Mouse (Mus musculus) stomach, embryonic 14.5 days (tissue): ENCODE measurements at regions not wholly inside any gene's neighbourhood (a gene's known extent, or its start where the extent isn't known, plus 50 kb on each side); places are given as distances from the start of the nearest gene placed in this dataset.

Experiments
- ATAC-seq: fragments of 200-750 bp; cut with Nextera tagmentation; 2 replicates; pipeline ENCODE4 v1.8.0; 2017; ENCODE audit warnings: low read depth, moderate TSS enrichment; ENCODE audit not compliant: insufficient number of reproducible peaks, insufficient read depth, low FRiP score
- H3K27ac ChIP-seq: fragments of 300-500 bp; sonication (generic); 2 replicates; pipeline ENCODE4 v1.5.1; 2014; ENCODE audit warnings: mild to moderate bottlenecking, low read length, moderate library complexity, mixed read lengths
- H3K27me3 ChIP-seq: fragments of 300-500 bp; sonication (generic); 2 replicates; pipeline ENCODE4 v1.6.1; 2014; ENCODE audit warnings: low read length, control low read depth, mixed read lengths; ENCODE audit not compliant: control insufficient read depth, insufficient read depth
- H3K36me3 ChIP-seq: fragments of 300-500 bp; sonication (generic); 2 replicates; pipeline ENCODE4 v1.6.1; 2014; ENCODE audit warnings: mild to moderate bottlenecking, control low read depth, low read length, moderate library complexity, mixed read lengths; ENCODE audit not compliant: control insufficient read depth, insufficient read depth
- H3K4me1 ChIP-seq: fragments of 300-500 bp; sonication (generic); 2 replicates; pipeline ENCODE4 v1.6.1; 2014; ENCODE audit warnings: low read length, control low read depth, mixed read lengths; ENCODE audit not compliant: control insufficient read depth, insufficient read depth
- H3K4me2 ChIP-seq: fragments of 300-500 bp; sonication (generic); replicated peaks from 2 replicates; pipeline ENCODE4 v1.6.1; 2014; ENCODE audit warnings: low read depth, low read length, control low read depth
- H3K4me3 ChIP-seq: fragments of 300-500 bp; sonication (generic); 2 replicates; pipeline ENCODE4 v1.5.1; 2014; ENCODE audit warnings: low read depth, low read length, control low read depth
- H3K9ac ChIP-seq: fragments of 300-500 bp; sonication (generic); replicated peaks from 2 replicates; pipeline ENCODE4 v1.6.1; 2014; ENCODE audit warnings: low read depth, mild to moderate bottlenecking, control low read depth, low read length, moderate library complexity, mixed read lengths
- H3K9me3 ChIP-seq: fragments of 300-500 bp; sonication (generic); 2 replicates; pipeline ENCODE4 v1.6.1; 2016; ENCODE audit warnings: low read depth, low read length, control low read depth; ENCODE audit not compliant: control insufficient read depth
- WGBS: fragments of 180-500 bp; shearing (Covaris S2); extraction: QIAGEN DNeasy Blood & Tissue Kit; methylation state at CpG from one replicate; pipeline ENCODE4 v1.1.7; 2014; 5-methylcytosine and 5-hydroxymethylcytosine counted together

DNA sequence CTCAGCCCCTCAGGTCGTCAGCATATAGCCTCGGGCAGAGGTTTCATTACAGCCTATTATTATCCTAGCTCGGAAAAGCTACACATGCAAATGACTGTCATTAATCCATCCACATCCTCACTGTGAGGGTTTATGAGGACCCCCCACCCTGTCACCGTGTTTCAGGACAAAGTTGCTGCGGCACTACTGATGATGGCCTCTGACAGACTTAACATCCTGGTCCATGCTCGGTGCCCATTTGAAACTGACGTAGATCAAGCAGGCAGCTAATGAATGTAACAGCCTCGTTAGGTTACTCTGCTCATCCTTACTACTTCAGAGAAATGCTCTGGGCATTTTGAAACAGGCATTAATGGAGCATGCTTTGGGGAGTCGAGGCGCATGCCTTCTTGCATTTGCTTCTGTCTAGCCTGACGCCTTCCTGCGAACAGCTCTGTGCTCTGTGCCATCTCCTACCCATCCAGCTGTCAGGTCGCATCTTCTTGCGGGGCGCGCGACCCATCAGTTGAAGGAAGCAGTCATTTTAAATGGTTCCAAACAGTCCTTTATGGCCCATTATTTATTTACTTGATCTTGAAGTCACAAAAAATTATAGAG lies 82.3 kb upstream of the Nr5a2 start:
- no peak for ATAC-seq
- H3K36me3 ChIP-seq = no peaks in the 10 kb centered on the region

GRCm38 (mm10) chr1:137040898-137041297 lies 80.7 kb upstream of the Nr5a2 start:
- 44% methylated on average over 8 of the region's 8 CpGs for WGBS

More for the DNA sequence above, 82.3 kb upstream of the Nr5a2 start:
- Histone ChIP-seq H3K4me1 (no peaks in the 10 kb centered on the region), H3K4me3 (no peak overlapping the region), H3K27ac (no peak overlapping the region), H3K9me3 (no peaks in the 10 kb centered on the region), H3K9ac (no peak overlapping the region), H3K27me3 (no peaks in the 10 kb centered on the region), H3K4me2 (no peak overlapping the region)
- 88% methylated on average over 17 of the region's 17 CpGs for WGBS

DNA sequence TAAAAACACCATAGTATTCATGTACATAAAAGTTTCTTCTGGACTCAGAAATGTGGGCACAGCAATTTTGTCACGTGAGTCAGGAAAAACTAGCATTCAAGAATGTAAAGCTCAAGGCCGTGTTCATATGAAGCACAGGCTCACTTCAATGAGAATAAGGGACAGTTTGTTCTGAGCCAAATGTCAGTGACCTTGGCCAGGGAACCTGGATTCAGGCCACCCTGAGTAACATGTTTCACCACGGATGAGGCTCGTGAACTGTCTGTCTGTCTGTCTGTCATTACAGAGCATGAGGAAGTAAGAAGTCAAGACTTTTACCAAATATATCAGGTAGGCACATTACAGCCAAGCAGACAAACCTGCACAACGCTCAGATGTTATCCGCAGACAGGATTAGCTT lies 74.3 kb upstream of the Nr5a2 start:
- H3K4me3 ChIP-seq = no peak overlapping the region
- WGBS = 84% methylated on average over 6 of the region's 6 CpGs

More at GRCm38 (mm10) chr1:137040898-137041297, 80.7 kb upstream of the Nr5a2 start:
- Histone ChIP-seq H3K9ac (no peak overlapping the region), H3K9me3 (no peaks in the 10 kb centered on the region), H3K4me1 (no peaks in the 10 kb centered on the region), H3K4me2 (no peak overlapping the region), H3K4me3 (no peak overlapping the region), H3K27ac (no peak overlapping the region), H3K36me3 (no peaks in the 10 kb centered on the region), H3K27me3 (no peaks in the 10 kb centered on the region)
- 0 out of 2 replicates have a peak, but pooled peaks have one; percentile 33 for ATAC-seq

DNA sequence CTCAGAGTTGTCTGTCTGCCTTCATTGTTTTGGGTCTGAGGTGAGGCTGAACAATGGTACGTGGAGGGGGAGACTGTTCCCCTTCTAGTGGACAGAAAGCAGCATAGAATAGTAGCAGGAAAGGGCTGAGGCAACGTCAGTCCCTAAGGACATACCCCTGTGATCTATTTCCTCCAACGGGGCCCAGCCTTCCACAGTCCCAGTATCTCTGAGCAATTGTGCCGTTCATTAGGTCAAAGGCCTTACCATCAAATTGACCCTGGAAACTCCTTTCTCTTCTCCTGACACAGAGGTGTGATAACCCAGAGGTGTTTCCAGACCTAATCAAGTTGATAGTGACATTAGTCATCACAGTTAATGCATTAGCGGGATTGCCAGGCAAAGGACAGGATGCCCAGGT lies 73.4 kb upstream of the Nr5a2 start:
- H3K4me2 ChIP-seq = no peak overlapping the region
- no peak overlapping the region for H3K4me3 ChIP-seq
- no peaks in the 10 kb centered on the region for H3K36me3 ChIP-seq
- ATAC-seq = no peak
- H3K9ac ChIP-seq = no peak overlapping the region
- 58% methylated on average over 5 of the region's 5 CpGs for WGBS
- H3K9me3 ChIP-seq = no peaks in the 10 kb centered on the region
- no peaks in the 10 kb centered on the region for H3K27me3 ChIP-seq
- H3K4me1 ChIP-seq = no peaks in the 10 kb centered on the region
- no peak overlapping the region for H3K27ac ChIP-seq

More for the DNA sequence above, 74.3 kb upstream of the Nr5a2 start:
- no peak overlapping the region for H3K9ac ChIP-seq
- no peaks in the 10 kb centered on the region for H3K4me1 ChIP-seq
- H3K9me3 ChIP-seq = no peaks in the 10 kb centered on the region
- H3K36me3 ChIP-seq = no peaks in the 10 kb centered on the region
- no peaks in the 10 kb centered on the region for H3K27me3 ChIP-seq
- no peak overlapping the region for H3K4me2 ChIP-seq
- no peak overlapping the region for H3K27ac ChIP-seq
- no peak for ATAC-seq

DNA sequence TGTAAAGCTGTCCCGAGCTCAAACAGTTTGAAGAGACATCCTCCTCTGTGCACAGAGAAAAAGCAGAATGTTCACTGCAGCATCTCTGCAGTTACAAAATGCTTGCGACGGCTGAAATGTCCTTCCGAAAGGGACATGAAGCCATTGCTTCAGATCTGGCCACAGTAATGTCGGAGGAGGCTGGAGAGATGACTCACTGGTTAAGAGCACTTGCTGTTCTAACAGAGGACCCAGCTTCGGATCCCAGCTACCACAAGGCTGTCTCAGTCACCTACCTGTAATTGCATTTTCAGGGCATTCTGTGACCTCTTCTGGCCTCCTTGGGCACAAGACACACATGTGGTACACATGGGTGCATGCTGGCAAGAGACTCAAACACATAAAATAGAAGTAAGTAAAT lies 63.5 kb upstream of the Nr5a2 start:
- H3K36me3 ChIP-seq = no peaks in the 10 kb centered on the region
- ATAC-seq = no peak
- no peaks in the 10 kb centered on the region for H3K9me3 ChIP-seq
- H3K4me1 ChIP-seq = no peaks in the 10 kb centered on the region
- WGBS = 87% methylated on average over 6 of the region's 6 CpGs
- no peak overlapping the region for H3K27ac ChIP-seq
- H3K27me3 ChIP-seq = no peaks in the 10 kb centered on the region
- no peak overlapping the region for H3K4me3 ChIP-seq
- H3K4me2 ChIP-seq = no peak overlapping the region
- no peak overlapping the region for H3K9ac ChIP-seq

- H3K4me3 ChIP-seq = no peak overlapping the region
- H3K36me3 ChIP-seq = no peaks in the 10 kb centered on the region
- no peak for ATAC-seq
- H3K27me3 ChIP-seq = no peaks in the 10 kb centered on the region
- no peak overlapping the region for H3K27ac ChIP-seq
- H3K4me2 ChIP-seq = no peak overlapping the region
- H3K9ac ChIP-seq = no peak overlapping the region
- 80% methylated on average over 1 of the region's 1 CpGs for WGBS
- H3K9me3 ChIP-seq = no peaks in the 10 kb centered on the region
- H3K4me1 ChIP-seq = no peaks in the 10 kb centered on the region
Observed at GRCm38 (mm10) chr1:137020528-137020927, 60.3 kb upstream of the Nr5a2 start.

DNA sequence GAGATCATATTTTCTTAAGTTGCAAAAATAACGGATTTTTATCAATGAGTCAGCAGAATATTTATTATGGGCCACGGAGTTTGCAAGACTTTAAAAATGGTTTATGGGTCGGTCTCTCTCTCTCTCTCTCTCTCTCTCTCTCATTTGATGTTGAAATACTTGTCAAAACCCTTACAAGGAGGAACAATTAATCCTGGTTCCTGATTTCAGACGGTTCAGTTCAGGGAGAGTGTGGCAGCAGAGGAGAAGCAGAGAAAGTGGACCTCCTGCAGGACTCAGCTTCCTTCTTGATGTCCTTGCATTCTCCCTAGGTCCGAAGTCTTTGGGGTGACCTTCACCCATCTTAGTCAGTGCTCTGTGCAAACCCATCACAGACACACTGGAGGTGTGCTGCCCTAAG lies 57.4 kb upstream of the Nr5a2 start:
- no peaks in the 10 kb centered on the region for H3K4me1 ChIP-seq
- H3K9ac ChIP-seq = no peak overlapping the region
- H3K4me3 ChIP-seq = no peak overlapping the region
- ATAC-seq = no peak
- 73% methylated on average over 5 of the region's 5 CpGs for WGBS
- H3K4me2 ChIP-seq = no peak overlapping the region
- H3K9me3 ChIP-seq = no peaks in the 10 kb centered on the region
- no peaks in the 10 kb centered on the region for H3K27me3 ChIP-seq
- H3K27ac ChIP-seq = no peak overlapping the region
- no peaks in the 10 kb centered on the region for H3K36me3 ChIP-seq

DNA sequence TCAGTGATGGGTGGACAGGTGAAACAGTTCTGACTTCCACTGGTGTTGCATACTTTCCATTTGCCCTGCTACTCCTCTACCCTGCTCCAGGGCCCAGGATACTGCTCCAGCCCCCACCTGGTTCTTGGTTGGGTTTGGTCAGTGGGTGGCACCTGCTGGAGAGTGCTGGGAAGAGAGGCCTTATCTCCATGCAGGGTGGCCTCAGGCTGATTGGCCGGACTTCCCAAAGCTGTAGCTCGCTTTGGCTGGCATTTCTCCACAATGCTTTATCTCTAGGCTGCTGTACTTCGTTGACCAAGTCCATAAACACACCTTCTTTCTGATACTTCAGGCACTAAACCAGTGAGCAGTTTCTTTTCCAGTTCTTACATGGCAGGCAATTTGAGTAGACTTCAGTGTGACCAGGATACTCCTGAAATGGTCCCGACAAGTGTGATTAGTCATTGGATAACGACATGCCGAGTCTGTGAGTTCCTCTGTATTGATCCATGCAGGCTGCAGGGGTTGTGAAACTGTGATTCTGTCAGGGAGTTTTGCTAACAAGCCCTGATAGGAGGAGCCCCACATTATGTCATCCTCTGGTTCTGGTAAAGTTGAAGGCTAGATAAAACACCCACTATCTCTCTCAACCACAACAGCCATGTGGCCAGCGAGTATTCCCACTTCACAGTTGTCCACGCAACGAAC lies 50.1 kb upstream of the Nr5a2 start:
- 0 out of 2 replicates have a peak, but pooled peaks have one; percentile 37 for ATAC-seq
- Histone ChIP-seq H3K27me3 (no peaks in the 10 kb centered on the region), H3K9ac (no peak overlapping the region), H3K36me3 (no peaks in the 10 kb centered on the region), H3K9me3 (no peaks in the 10 kb centered on the region), H3K4me2 (no peak overlapping the region), H3K4me3 (no peak overlapping the region), H3K4me1 (no peaks in the 10 kb centered on the region), H3K27ac (no peak overlapping the region)
- WGBS = 45% methylated on average over 9 of the region's 9 CpGs
